Mouse (Mus musculus) forebrain, embryonic 15.5 days (tissue): Measurements from ENCODE around the gene Timp1. TPM values are rescaled to one million over a fixed set of nuclear protein-coding genes. Genes with fewer than 3 reads are reported as not detected.

Experiments used
- ATAC-seq: fragments of 200-750 bp; cut with Nextera tagmentation; replicated peaks from 2 replicates; pipeline ENCODE4 v1.8.0; 2017; ENCODE audit warnings: mild to moderate bottlenecking, moderate TSS enrichment, moderate library complexity
- H3K27ac ChIP-seq: fragments of 300-500 bp; sonication (generic); replicated peaks from 2 replicates; pipeline ENCODE4 v1.5.1; 2015; ENCODE audit warnings: mild to moderate bottlenecking, inconsistent platforms
- H3K27me3 ChIP-seq: fragments of 300-500 bp; sonication (generic); 2 replicates; pipeline ENCODE4 v1.6.1; 2015; ENCODE audit warnings: inconsistent platforms
- H3K36me3 ChIP-seq: fragments of 300-500 bp; sonication (generic); 2 replicates; pipeline ENCODE4 v1.6.1; 2015; ENCODE audit warnings: mild to moderate bottlenecking, inconsistent platforms
- H3K4me1 ChIP-seq: fragments of 300-500 bp; sonication (generic); 2 replicates; pipeline ENCODE4 v1.6.1; 2015; ENCODE audit warnings: inconsistent platforms
- H3K4me2 ChIP-seq: fragments of 300-500 bp; sonication (generic); replicated peaks from 2 replicates; pipeline ENCODE4 v1.6.1; 2015; ENCODE audit warnings: mild to moderate bottlenecking, inconsistent platforms
- H3K4me3 ChIP-seq: fragments of 300-500 bp; sonication (generic); 2 replicates; pipeline ENCODE4 v1.5.1; 2015; ENCODE audit warnings: mild to moderate bottlenecking, inconsistent platforms
- H3K9ac ChIP-seq: fragments of 300-500 bp; sonication (generic); replicated peaks from 2 replicates; pipeline ENCODE4 v1.6.1; 2015; ENCODE audit warnings: mild to moderate bottlenecking, inconsistent platforms
- H3K9me3 ChIP-seq: fragments of 300-500 bp; sonication (generic); 2 replicates; pipeline ENCODE4 v1.6.1; 2016; ENCODE audit warnings: inconsistent platforms
- WGBS: fragments of 180-500 bp; shearing (Covaris S2); methylation state at CpG from one replicate; pipeline ENCODE4 v1.1.7; 2015; ENCODE audit warnings: mixed read lengths; 5-methylcytosine and 5-hydroxymethylcytosine counted together
- microRNA-seq: library from miRNA; unstranded; fragments of <30 nt; microRNA quantifications from one replicate; pipeline ENCODE4, GENCODE M21; 2016
- polyA plus RNA-seq: library from polyadenylated mRNA; unstranded; fragments of >200 nt; fragmentation: Nextera tagmentation; extraction: Ambion mirVana; gene quantifications from 2 replicates; pipeline ENCODE4 v1.2.1, GENCODE M21; 2015

The Timp1 gene
- polyA plus RNA-seq, 1 experiment from 2014 or later, result 2.9 TPM

DNA sequence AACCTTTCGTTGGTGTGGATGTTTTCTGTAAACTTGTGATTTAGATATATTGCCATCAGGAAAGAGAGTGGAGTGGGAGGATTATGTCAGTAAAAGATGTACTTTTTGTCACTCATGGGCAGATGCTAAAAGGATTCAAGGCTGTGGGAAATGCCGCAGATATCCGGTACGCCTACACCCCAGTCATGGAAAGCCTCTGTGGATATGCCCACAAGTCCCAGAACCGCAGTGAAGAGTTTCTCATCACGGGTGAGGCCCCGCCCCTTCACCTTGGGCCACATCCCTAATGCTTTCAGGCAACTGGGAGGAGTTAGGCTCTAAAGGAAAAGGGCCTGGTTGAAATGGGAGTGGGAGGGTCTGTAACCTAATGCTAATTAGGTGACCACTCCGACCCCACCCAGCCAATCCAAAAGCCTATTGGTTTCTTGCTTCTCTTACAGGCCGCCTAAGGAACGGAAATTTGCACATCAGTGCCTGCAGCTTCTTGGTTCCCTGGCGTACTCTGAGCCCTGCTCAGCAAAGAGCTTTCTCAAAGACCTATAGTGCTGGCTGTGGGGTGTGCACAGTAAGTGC lies 3.0 kb downstream of the Timp1 start:
- no peaks in the 10 kb centered on the region for H3K27me3 ChIP-seq
- 42% methylated on average over 11 of the region's 11 CpGs for WGBS
- H3K4me2 ChIP-seq, result no peak overlapping the region
- no peak overlapping the region for H3K9ac ChIP-seq
- H3K4me3 ChIP-seq, result no peak overlapping the region
- no peaks in the 10 kb centered on the region for H3K36me3 ChIP-seq
- H3K27ac ChIP-seq, result no peak overlapping the region
- no peak for ATAC-seq
- no peaks in the 10 kb centered on the region for H3K4me1 ChIP-seq
- H3K9me3 ChIP-seq, result no peaks in the 10 kb centered on the region

DNA sequence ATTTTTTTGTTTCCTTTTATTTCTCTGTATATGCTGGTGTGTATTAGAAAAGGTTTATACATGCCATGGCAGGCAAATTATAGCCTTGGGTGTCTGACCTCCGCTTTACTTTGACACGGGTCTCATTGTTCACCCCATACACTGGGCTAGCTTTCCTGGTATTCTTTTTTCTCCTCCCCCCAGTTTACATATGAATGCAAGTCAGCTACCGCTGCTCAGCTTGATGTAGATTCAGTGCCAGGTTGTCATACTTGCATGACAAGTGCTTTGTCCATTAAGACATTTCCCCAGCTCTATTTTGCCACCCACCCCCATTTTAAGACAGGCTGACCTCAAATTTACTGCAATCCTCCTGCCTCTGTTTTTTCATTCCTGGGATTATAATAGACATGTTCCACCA lies 5.3 kb downstream of the Timp1 start:
- Histone ChIP-seq H3K9me3 (no peaks in the 10 kb centered on the region), H3K4me1 (no peaks in the 10 kb centered on the region), H3K4me2 (no peak overlapping the region), H3K9ac (no peak overlapping the region), H3K27me3 (no peaks in the 10 kb centered on the region), H3K4me3 (no peak overlapping the region), H3K36me3 (no peaks in the 10 kb centered on the region), H3K27ac (no peak overlapping the region)
- WGBS, result 25% methylated on average over 3 of the region's 3 CpGs
- no peak for ATAC-seq

GRCm38 (mm10) chrX:20910074-20910473 lies 40.1 kb downstream of the Timp1 start:
- H3K27me3 ChIP-seq, result no peaks in the 10 kb centered on the region
- 51% methylated on average over 3 of the region's 3 CpGs for WGBS
- no peak overlapping the region for H3K27ac ChIP-seq

DNA sequence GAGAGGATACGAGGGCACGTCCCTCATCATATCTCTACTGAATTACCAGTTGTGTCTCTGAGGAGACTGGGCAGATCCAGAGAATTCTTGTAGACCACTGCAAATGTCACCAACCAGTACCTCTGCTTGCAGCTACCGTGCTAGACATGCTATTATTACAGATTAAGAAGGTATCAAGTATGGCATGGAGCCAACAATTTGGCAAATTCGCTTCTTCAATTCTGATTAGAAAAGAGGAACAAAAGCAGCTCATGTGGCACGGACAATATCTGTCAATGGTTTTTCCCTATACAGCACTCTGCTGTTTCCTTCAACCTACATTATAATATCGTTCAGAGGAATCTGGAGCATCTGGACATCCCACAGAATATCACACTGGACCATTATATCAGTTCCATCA lies 43.8 kb downstream of the Timp1 start:
- H3K27me3 ChIP-seq, result no peaks in the 10 kb centered on the region
- no peak for ATAC-seq
- 0 out of 2 replicates have a peak, but pooled peaks cover 2% of the 10 kb centered on the region for H3K4me1 ChIP-seq
- no peaks in the 10 kb centered on the region for H3K9me3 ChIP-seq
- WGBS, result 82% methylated on average over 6 of the region's 6 CpGs
- no peak overlapping the region for H3K9ac ChIP-seq
- no peak overlapping the region for H3K4me2 ChIP-seq
- H3K36me3 ChIP-seq, result 0 out of 2 replicates have a peak, but pooled peaks cover 2% of the 10 kb centered on the region
- H3K27ac ChIP-seq, result no peak overlapping the region
- H3K4me3 ChIP-seq, result no peak overlapping the region

More at GRCm38 (mm10) chrX:20910074-20910473, 40.1 kb downstream of the Timp1 start:
- Histone ChIP-seq H3K4me1 (no peaks in the 10 kb centered on the region), H3K9me3 (no peaks in the 10 kb centered on the region), H3K36me3 (peaks cover 8% of the 10 kb centered on the region; the same call in 1 of the 2 replicates), H3K9ac (no peak overlapping the region), H3K4me2 (no peak overlapping the region), H3K4me3 (no peak overlapping the region)
- ATAC-seq, result no peak

DNA sequence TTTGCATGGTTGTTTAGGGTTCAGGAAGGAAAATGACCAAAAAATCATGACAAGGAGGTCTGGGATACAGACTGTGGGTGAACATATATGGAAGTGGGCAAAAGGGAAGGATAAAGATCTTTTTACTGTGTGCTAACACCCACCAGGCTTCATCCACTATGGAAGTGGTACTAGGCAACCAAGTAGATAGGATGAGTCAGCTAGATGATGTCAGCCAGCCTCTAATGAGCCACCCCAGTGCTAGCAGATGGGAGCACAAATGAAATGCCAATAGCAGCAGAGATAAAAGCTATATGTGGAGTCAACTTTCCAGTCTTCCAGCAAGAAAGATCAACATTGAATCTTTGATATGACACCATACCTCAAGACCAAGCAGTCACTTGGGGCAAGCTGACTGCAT lies 45.1 kb downstream of the Timp1 start:
- no peak overlapping the region for H3K9ac ChIP-seq
- peaks cover 7% of the 10 kb centered on the region; the same call in 1 of the 2 replicates for H3K4me1 ChIP-seq
- ATAC-seq, result no peak
- H3K4me3 ChIP-seq, result no peak overlapping the region
- no peaks in the 10 kb centered on the region for H3K36me3 ChIP-seq
- H3K27me3 ChIP-seq, result no peaks in the 10 kb centered on the region
- no peak overlapping the region for H3K4me2 ChIP-seq
- no peak overlapping the region for H3K27ac ChIP-seq
- no peaks in the 10 kb centered on the region for H3K9me3 ChIP-seq

DNA sequence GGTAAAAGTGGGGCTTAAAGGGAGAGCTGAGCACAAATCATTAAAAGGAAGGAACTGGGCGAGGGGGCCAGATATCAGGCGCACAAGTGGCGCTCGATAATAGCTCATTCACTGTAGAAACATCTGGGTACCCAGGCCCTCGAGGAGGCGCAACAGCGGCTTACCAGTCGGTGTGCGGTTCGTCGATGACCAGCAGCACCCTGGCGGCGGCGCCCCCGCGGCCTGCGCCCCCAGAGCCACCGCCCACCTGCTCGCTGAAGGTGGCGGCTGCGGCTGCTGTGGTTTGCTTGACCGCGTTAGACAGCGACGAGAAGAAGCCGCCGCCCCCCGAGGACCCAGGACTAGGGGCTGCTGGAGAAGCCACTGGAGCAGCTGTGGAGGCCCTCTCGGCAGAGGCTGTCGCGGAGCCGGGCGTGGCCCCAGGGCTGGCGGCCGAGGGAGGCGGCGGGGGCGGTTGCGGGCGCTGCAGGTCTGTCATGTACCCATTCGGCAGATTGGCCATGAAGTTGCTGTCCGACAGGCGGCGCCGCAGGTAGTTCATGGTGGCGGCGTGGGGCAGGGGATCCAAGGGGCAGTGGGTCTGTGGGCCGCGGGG lies 50.4 kb downstream of the Timp1 start:
- H3K27me3 ChIP-seq, result no peaks in the 10 kb centered on the region
- H3K4me1 ChIP-seq, result peaks cover 10% of the 10 kb centered on the region; the same call in 1 of the 2 replicates
- 17% methylated on average over 49 of the region's 49 CpGs for WGBS
- H3K36me3 ChIP-seq, result no peaks in the 10 kb centered on the region
- peak overlapping the region; percentile 79 for H3K27ac ChIP-seq
- peak overlapping the region; percentile 59 for H3K9ac ChIP-seq
- no peaks in the 10 kb centered on the region for H3K9me3 ChIP-seq
- ATAC-seq, result peak; percentile 65
- peak overlapping the region; percentile 64 for H3K4me3 ChIP-seq
- H3K4me2 ChIP-seq, result peak overlapping the region; percentile 60

GRCm38 (mm10) chrX:20920844-20921364 lies 50.9 kb downstream of the Timp1 start, which contains the start of gene Syn1:
Gene Syn1 (minus strand): TSS chrX:20921004.
- no peaks in the 10 kb centered on the region for H3K36me3 ChIP-seq
- peak; percentile 98 for ATAC-seq
- H3K4me1 ChIP-seq, result peaks cover 10% of the 10 kb centered on the region; the same call in 1 of the 2 replicates
- no peaks in the 10 kb centered on the region for H3K9me3 ChIP-seq
- H3K9ac ChIP-seq, result peak within 1 kb of the TSS; percentile 59
- WGBS, result 13% methylated on average over 28 of the region's 44 CpGs
- H3K4me2 ChIP-seq, result peak within 1 kb of the TSS; percentile 60
- H3K27me3 ChIP-seq, result no peaks in the 10 kb centered on the region
- peak within 1 kb of the TSS; percentile 64 for H3K4me3 ChIP-seq
- peak within 1 kb of the TSS; percentile 79 for H3K27ac ChIP-seq

GRCm38 (mm10) chrX:20921366-20921765 lies 51.4 kb downstream of the Timp1 start:
- no peak; the same call in 1 of the 2 replicates for ATAC-seq
- peak overlapping the region; percentile 64 for H3K4me3 ChIP-seq
- H3K4me2 ChIP-seq, result peak overlapping the region; percentile 60
- H3K27me3 ChIP-seq, result no peaks in the 10 kb centered on the region
- peaks cover 10% of the 10 kb centered on the region; the same call in 1 of the 2 replicates for H3K4me1 ChIP-seq
- H3K9ac ChIP-seq, result no peak overlapping the region
- H3K9me3 ChIP-seq, result no peaks in the 10 kb centered on the region
- 0 out of 2 replicates have a peak, but pooled peaks cover under 1% of the 10 kb centered on the region for H3K36me3 ChIP-seq
- H3K27ac ChIP-seq, result peak overlapping the region; percentile 40
- 40% methylated on average over 5 of the region's 5 CpGs for WGBS

- Histone ChIP-seq H3K4me2 (no peak overlapping the region), H3K9ac (no peak overlapping the region), H3K27ac (no peak overlapping the region), H3K27me3 (no peaks in the 10 kb centered on the region), H3K4me3 (no peak overlapping the region), H3K36me3 (peaks cover 9% of the 10 kb centered on the region; the same call in 1 of the 2 replicates), H3K9me3 (no peaks in the 10 kb centered on the region), H3K4me1 (peaks cover 10% of the 10 kb centered on the region; the same call in 1 of the 2 replicates)
- no peak for ATAC-seq
- 87% methylated on average over 1 of the region's 1 CpGs for WGBS
Measured at GRCm38 (mm10) chrX:20923506-20923905, 53.5 kb downstream of the Timp1 start.

Small RNA genes lying within 50 kb of the gene (microRNA-seq; reads per million reads assigned to microRNA genes)
- not detected for gene Gm24824
- 0.66 reads per million for gene Mir5617

Other genes starting within 250 kb of the Timp1 start
- 407 and 417 TPM in 2 replicates for gene Uba1, start 211.8 kb upstream of the Timp1 start, polyA plus RNA-seq
- gene Cdk16, start 182.2 kb upstream of the Timp1 start, polyA plus RNA-seq, result 133 and 137 TPM in 2 replicates
- gene Usp11, start 166.3 kb upstream of the Timp1 start, polyA plus RNA-seq, result 85.3 and 86.6 TPM in 2 replicates
- 224 and 234 TPM in 2 replicates for gene Araf, start 72.4 kb upstream of the Timp1 start, polyA plus RNA-seq
- 31.9 and 35.8 TPM in 2 replicates for gene Syn1, start 50.8 kb downstream of the Timp1 start, polyA plus RNA-seq
- gene Cfp, start 61.4 kb downstream of the Timp1 start, polyA plus RNA-seq, result 5.9 and 6.3 TPM in 2 replicates
- gene Elk1, start 80.4 kb downstream of the Timp1 start, polyA plus RNA-seq, result 23.4 and 26.5 TPM in 2 replicates
- 43.3 and 44.8 TPM in 2 replicates for gene Uxt, start 91.9 kb downstream of the Timp1 start, polyA plus RNA-seq
- 9.1 and 9.7 TPM in 2 replicates for gene Zfp182, start 192.2 kb downstream of the Timp1 start, polyA plus RNA-seq
- gene Spaca5, start 198.2 kb downstream of the Timp1 start, polyA plus RNA-seq, result not detected in 2 replicates
- 2.3 and 3.5 TPM in 2 replicates for gene Zfp300, start 219.4 kb downstream of the Timp1 start, polyA plus RNA-seq
- not detected in 2 replicates for gene Ssxa1, start 245.7 kb downstream of the Timp1 start, polyA plus RNA-seq